Mouse (Mus musculus): ENCODE measurements at regions not wholly inside any gene's neighbourhood (a gene's known extent, or its start where the extent isn't known, plus 50 kb on each side); places are given as distances from the start of the nearest gene placed in this dataset.

DNA sequence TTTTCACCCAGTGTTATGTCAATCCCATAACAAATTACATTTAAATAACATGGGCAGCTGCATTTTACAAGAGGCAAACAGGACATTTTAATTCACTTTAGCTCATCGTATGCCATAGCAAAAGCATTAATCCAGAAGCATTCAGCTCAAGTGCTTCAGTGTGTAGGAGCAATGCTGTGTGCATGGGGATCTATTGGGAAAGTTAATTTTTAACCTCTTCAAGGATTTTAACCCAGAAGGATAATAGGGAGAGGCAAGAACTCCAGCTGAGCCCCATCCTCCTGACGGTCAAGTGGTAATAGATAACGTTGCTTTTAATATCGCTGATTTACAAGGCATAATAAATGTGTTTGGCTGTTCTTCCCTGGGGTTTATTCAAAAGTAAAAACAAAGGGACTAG is 105.1 kb upstream of the Zfand5 start:
- no peaks in the 10 kb centered on the region for H3K4me1 ChIP-seq
- ATAC-seq (ENCODE audit: insufficient read depth, low FRiP score, low read depth) = no peak; the same call in 1 of the 2 replicates

GRCm38 (mm10) chr19:21166465-21166860 is 105.6 kb upstream of the Zfand5 start:
- no peak overlapping the region for H3K4me3 ChIP-seq (replicated peaks)
- no peaks in the 10 kb centered on the region for H3K36me3 ChIP-seq
- 0 out of 2 replicates have a peak overlapping the region, but pooled peaks have one; percentile 2 for H3K4me2 ChIP-seq
- peak overlapping the region; percentile 26; the same call in 1 of the 2 replicates for H3K27ac ChIP-seq
- ATAC-seq (ENCODE audit: insufficient read depth, low FRiP score, low read depth) = no peak
- no peaks in the 10 kb centered on the region for H3K27me3 ChIP-seq (replicated peaks)
- 59% methylated on average over 5 of the region's 5 CpGs for WGBS
- H3K9ac ChIP-seq = no peak overlapping the region
- no peaks in the 10 kb centered on the region for H3K9me3 ChIP-seq
- no peaks in the 10 kb centered on the region for H3K4me1 ChIP-seq

More for the DNA sequence above, 105.1 kb upstream of the Zfand5 start:
- 32% methylated on average over 4 of the region's 4 CpGs for WGBS
- no peak overlapping the region for H3K9ac ChIP-seq
- H3K9me3 ChIP-seq = no peaks in the 10 kb centered on the region
- H3K27me3 ChIP-seq (replicated peaks) = no peaks in the 10 kb centered on the region
- no peak overlapping the region for H3K27ac ChIP-seq
- H3K4me3 ChIP-seq (replicated peaks) = no peak overlapping the region
- H3K4me2 ChIP-seq = no peak overlapping the region
- H3K36me3 ChIP-seq = no peaks in the 10 kb centered on the region

DNA sequence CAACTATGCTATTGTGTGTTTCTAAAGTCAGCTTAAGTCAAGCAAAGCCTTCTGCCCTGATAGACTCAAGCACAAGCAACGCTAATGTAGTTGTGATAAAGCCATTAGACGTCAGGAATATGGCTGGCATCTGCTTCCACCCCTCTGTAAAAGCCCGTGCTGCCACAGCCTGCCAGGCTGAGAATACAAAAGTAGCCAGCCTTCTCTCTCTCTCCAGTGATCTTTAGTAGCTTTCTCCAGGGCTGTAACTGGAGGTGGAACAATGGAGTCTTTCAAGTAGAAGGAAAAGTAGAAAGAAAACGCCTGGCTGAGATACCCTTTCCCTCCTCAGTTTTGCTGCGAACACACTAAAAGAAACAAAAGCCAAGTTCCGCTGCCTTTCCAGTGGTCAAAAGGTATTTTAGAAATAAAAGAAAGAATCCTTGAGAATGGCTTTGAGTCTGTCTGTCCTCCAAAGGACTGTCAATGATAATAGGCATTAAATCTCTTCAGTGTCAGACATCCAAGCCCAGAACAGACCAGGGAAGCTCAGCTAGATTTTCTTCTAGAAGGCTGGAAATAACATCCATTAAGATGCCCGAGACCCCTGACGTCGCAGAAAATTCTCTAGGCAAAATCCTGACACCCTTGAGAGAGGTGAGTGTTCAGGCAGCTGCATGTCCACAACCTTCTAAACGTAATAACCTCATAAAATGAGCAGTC is 106.2 kb upstream of the Zfand5 start:
- Histone ChIP-seq H3K9ac (no peak overlapping the region), H3K4me3 (replicated peaks) (no peak overlapping the region), H3K27me3 (replicated peaks) (no peaks in the 10 kb centered on the region), H3K27ac (peak overlapping the region; percentile 26; the same call in 1 of the 2 replicates), H3K4me2 (0 out of 2 replicates have a peak overlapping the region, but pooled peaks have one; percentile 2), H3K36me3 (no peaks in the 10 kb centered on the region), H3K9me3 (no peaks in the 10 kb centered on the region), H3K4me1 (no peaks in the 10 kb centered on the region)
- ATAC-seq (ENCODE audit: insufficient read depth, low FRiP score, low read depth) = no peak
- WGBS = 45% methylated on average over 10 of the region's 10 CpGs

GRCm38 (mm10) chr19:21163978-21164377 is 108.1 kb upstream of the Zfand5 start:
- Histone ChIP-seq H3K27me3 (replicated peaks) (no peaks in the 10 kb centered on the region), H3K27ac (no peak overlapping the region), H3K9me3 (no peaks in the 10 kb centered on the region), H3K4me2 (no peak overlapping the region), H3K4me1 (no peaks in the 10 kb centered on the region), H3K4me3 (replicated peaks) (no peak overlapping the region), H3K9ac (no peak overlapping the region), H3K36me3 (no peaks in the 10 kb centered on the region)
- no peak for ATAC-seq (ENCODE audit: insufficient read depth, low FRiP score, low read depth)
- WGBS = 85% methylated on average over 2 of the region's 2 CpGs

DNA sequence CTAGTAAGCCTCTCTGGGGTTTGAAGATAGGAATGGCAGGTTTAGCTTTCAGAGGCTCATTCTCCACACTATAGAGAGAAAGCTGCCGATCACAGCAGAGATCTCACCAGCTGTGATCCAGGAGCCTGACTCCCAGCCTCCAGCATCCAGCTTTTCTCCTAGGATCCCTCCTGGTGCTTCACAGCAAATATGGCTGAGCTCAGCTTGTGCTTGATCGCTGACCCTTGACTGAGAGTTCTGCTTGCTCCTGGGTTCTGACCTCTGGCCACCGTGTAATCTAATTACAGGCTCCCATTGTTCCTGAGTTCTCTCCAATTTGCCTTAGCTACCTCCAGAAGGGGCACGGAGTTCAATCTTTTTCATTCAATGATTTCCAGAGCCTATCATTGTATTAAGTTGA is 111.1 kb upstream of the Zfand5 start:
- Histone ChIP-seq H3K4me3 (replicated peaks) (no peak overlapping the region), H3K36me3 (no peaks in the 10 kb centered on the region), H3K27ac (no peak overlapping the region), H3K9ac (no peak overlapping the region), H3K27me3 (replicated peaks) (no peaks in the 10 kb centered on the region), H3K4me2 (no peak overlapping the region), H3K9me3 (no peaks in the 10 kb centered on the region), H3K4me1 (no peaks in the 10 kb centered on the region)
- ATAC-seq (ENCODE audit: insufficient read depth, low FRiP score, low read depth) = no peak
- 37% methylated on average over 4 of the region's 4 CpGs for whole genome bisulfite sequencing

DNA sequence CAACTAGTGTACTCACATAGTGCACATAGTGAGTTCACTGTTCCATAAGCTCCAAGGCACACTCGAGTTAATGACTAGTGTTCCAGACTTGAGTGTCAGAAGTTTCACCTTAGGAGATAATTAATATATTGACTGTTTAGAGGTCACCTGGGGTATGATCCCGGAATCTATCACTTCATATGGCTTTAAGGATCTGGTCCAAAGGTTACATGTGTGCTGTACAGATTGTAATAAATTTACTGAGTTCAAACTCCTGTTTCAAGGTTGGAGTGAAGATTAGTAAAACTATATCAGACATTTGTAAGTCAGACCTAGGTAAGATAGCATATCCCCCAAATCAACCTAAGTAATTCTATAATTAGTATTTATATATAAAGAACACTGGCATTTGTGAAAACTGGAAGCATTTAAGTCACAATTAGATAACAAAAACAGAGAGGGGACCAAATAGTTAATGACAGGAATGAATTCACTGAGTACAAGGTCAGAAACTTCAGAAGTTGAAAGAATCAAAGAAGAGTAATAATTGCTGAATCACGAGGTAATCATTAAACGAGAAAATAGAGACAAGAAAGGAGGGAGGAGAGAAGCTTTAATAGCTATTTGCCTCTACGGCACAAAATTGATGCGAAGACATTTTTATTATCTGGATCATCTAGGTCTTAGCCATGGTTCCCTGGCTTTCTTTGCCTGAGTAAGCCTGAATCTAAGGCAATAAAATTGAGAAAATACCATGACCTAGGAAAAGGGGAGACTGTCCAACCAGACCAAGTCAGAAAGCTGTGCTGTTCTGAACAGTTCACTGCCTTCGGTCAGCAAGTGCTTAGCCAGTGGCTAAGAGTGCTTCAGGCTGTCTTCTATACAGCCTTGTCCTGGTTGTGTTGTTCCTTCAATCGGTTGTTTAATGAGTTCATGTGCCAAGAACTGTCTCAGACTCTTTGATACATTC is 112.6 kb upstream of the Zfand5 start:
- Histone ChIP-seq H3K4me3 (replicated peaks) (no peak overlapping the region), H3K9ac (no peak overlapping the region), H3K27me3 (replicated peaks) (no peaks in the 10 kb centered on the region), H3K4me2 (no peak overlapping the region), H3K36me3 (no peaks in the 10 kb centered on the region), H3K4me1 (no peaks in the 10 kb centered on the region), H3K27ac (no peak overlapping the region), H3K9me3 (no peaks in the 10 kb centered on the region)
- ATAC-seq (ENCODE audit: insufficient read depth, low FRiP score, low read depth) = no peak
- WGBS = 60% methylated on average over 8 of the region's 8 CpGs

DNA sequence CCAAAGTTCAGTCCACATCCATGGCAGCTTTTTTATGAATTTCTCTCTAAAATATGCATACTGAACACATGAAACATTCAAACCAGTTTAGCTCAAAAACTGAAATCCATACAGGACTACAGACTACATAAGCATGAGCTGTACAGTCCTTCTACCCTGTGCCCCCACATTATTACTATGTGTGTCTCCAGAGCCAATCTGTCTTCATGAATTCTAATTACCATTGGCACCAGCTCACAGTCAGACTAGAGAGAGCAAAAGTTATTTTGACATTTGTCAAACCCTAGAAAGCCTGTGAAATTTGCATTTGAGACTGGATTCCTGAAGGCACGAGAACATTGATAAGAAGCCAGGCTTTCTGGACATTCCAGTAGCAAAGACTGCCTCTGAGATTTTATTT is 117.9 kb upstream of the Zfand5 start:
- H3K27me3 ChIP-seq (replicated peaks) = no peaks in the 10 kb centered on the region
- H3K4me1 ChIP-seq = no peaks in the 10 kb centered on the region
- WGBS = 39% methylated on average over 1 of the region's 1 CpGs
- no peaks in the 10 kb centered on the region for H3K9me3 ChIP-seq
- no peak overlapping the region for H3K4me2 ChIP-seq
- H3K9ac ChIP-seq = no peak overlapping the region
- no peaks in the 10 kb centered on the region for H3K36me3 ChIP-seq
- ATAC-seq (ENCODE audit: insufficient read depth, low FRiP score, low read depth) = no peak
- H3K4me3 ChIP-seq (replicated peaks) = no peak overlapping the region
- H3K27ac ChIP-seq = no peak overlapping the region

GRCm38 (mm10) chr19:21152027-21152426 is 120.1 kb upstream of the Zfand5 start:
- no peak overlapping the region for H3K4me2 ChIP-seq
- no peaks in the 10 kb centered on the region for H3K4me1 ChIP-seq
- no peaks in the 10 kb centered on the region for H3K9me3 ChIP-seq
- WGBS = 89% methylated on average over 3 of the region's 3 CpGs
- no peaks in the 10 kb centered on the region for H3K36me3 ChIP-seq
- no peak overlapping the region for H3K9ac ChIP-seq
- no peaks in the 10 kb centered on the region for H3K27me3 ChIP-seq (replicated peaks)
- H3K27ac ChIP-seq = no peak overlapping the region
- no peak for ATAC-seq (ENCODE audit: insufficient read depth, low FRiP score, low read depth)
- no peak overlapping the region for H3K4me3 ChIP-seq (replicated peaks)

DNA sequence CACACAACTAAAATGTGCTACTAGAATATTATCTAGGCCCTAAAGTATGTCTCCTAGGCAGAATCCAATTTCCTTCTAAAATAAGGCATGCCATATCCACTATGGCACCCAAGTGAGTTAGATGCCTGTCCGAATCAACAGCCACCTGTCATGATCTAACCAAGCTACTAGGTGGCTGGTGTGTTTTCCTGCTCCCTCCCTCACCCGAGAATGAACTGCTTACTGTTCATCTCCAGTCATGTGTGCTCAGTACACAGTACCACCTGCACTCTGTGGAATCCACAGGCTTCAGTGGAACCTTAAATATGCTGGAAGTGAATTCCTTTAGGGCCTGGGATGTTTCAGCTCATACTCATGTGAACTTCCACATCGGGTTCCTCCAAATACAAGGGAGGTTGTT is 121.2 kb upstream of the Zfand5 start:
- Histone ChIP-seq H3K4me3 (replicated peaks) (no peak overlapping the region), H3K4me2 (no peak overlapping the region), H3K9me3 (no peaks in the 10 kb centered on the region), H3K4me1 (no peaks in the 10 kb centered on the region), H3K9ac (no peak overlapping the region), H3K36me3 (no peaks in the 10 kb centered on the region), H3K27ac (no peak overlapping the region), H3K27me3 (replicated peaks) (no peaks in the 10 kb centered on the region)
- ATAC-seq (ENCODE audit: insufficient read depth, low FRiP score, low read depth) = no peak
- 68% methylated on average over 3 of the region's 3 CpGs for WGBS

DNA sequence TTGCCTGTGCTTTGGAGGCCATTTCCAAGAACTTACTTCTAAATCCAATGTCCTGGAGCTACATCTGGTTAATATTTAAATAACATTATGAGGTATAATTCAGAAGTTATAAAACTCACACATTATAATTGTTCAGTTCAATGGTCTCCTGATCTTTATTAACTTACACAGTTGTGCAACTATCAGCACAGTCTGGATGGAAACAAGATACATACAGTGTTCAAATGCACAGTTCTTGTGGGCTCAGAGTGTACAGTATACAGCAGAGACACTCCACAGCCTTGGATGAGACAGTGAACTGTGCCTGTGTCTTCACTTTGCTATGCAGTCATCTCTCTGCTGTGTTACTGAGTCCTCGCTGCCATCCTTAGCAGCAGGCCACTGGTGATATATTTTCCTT is 121.8 kb upstream of the Zfand5 start:
- Histone ChIP-seq H3K4me2 (no peak overlapping the region), H3K36me3 (no peaks in the 10 kb centered on the region), H3K27me3 (replicated peaks) (no peaks in the 10 kb centered on the region), H3K4me1 (no peaks in the 10 kb centered on the region), H3K9me3 (no peaks in the 10 kb centered on the region), H3K4me3 (replicated peaks) (no peak overlapping the region), H3K27ac (no peak overlapping the region), H3K9ac (no peak overlapping the region)
- 93% methylated on average over 1 of the region's 1 CpGs for WGBS
- no peak for ATAC-seq (ENCODE audit: insufficient read depth, low FRiP score, low read depth)

GRCm38 (mm10) chr19:21146860-21147390 is 125.2 kb upstream of the Zfand5 start:
- 68% methylated on average over 4 of the region's 4 CpGs for whole genome bisulfite sequencing
- H3K9me3 ChIP-seq = no peaks in the 10 kb centered on the region
- no peaks in the 10 kb centered on the region for H3K4me1 ChIP-seq
- H3K27me3 ChIP-seq (replicated peaks) = no peaks in the 10 kb centered on the region
- no peaks in the 10 kb centered on the region for H3K36me3 ChIP-seq
- ATAC-seq (ENCODE audit: insufficient read depth, low FRiP score, low read depth) = no peak
- no peak overlapping the region for H3K4me2 ChIP-seq
- no peak overlapping the region for H3K4me3 ChIP-seq (replicated peaks)
- no peak overlapping the region for H3K27ac ChIP-seq
- H3K9ac ChIP-seq = no peak overlapping the region

Measured in stomach, embryonic 15.5 days (tissue).